Comparison of ENCODE assay signal across 8 mouse cellular contexts in the genomic region with DNA sequence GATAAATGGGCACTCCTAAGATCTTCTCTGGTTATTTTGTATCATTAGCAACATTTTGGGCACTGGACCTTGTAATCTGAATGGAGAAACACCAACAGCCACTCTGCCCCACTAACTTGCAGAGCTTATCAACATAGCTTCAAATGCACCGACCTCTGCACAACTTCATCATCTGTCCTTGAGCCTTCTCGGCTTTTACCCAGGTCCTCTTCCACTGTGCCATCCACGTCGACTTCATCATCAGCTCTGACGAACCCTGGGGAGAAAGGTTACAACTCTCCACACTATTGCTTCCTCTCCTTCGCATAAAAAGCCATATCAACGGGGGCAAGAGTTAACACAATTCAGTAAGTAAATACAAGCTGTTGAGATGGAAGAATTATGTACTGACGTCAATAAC. TPM values are rescaled to one million over a fixed set of nuclear protein-coding genes. Genes with fewer than 3 reads are reported as not detected.
DNase-seq lines count a peak whose midpoint lies in the region; ATAC-seq and TF ChIP-seq lines count a peak whose summit lies in the region.

No protein-coding gene starts in this region.

- no peaks in the 10 kb centered on the region for H3K27me3 ChIP-seq in heart, embryonic 13.5 days (replicated peaks)
- no peaks in the 10 kb centered on the region for H3K27me3 ChIP-seq in G1E (ENCODE audit: insufficient read depth, low read length)
- no peaks in the 10 kb centered on the region for H3K27me3 ChIP-seq in forebrain, embryonic 16.5 days (replicated peaks; ENCODE audit: control insufficient read depth, insufficient read depth, low read length)

- intact Hi-C loops in left cerebral cortex, postnatal 14 days (cut with DNase I), result loop anchor here (2.0 kb wide), 1 partner anchor 75 kb away; the partner anchor contains the start of gene Nt5dc3

- H3K9me3 ChIP-seq in heart, embryonic 13.5 days, result no peaks in the 10 kb centered on the region
- H3K9me3 ChIP-seq in G1E (replicated peaks), result no peaks in the 10 kb centered on the region
- H3K9me3 ChIP-seq in forebrain, embryonic 16.5 days (ENCODE audit: control insufficient read depth, low read length), result no peaks in the 10 kb centered on the region

- peaks cover 60% of the 10 kb centered on the region for H3K79me2 ChIP-seq in macrophage (ENCODE audit: inconsistent target)

- DNase-seq in heart, postnatal 4 days, result no peak
- no peak for DNase-seq in G1E (ENCODE audit: low spot score)
- DNase-seq in right cerebral cortex, postnatal 14 days, result no peak
- DNase-seq in ovary, postnatal 14 days (ENCODE audit: low spot score), result no peak
- DNase-seq in left cerebral cortex, postnatal 14 days (ENCODE audit: low spot score in 2 of 2), result no peak

- H3K36me3 ChIP-seq in heart, embryonic 13.5 days, result peaks cover 48% of the 10 kb centered on the region
- H3K36me3 ChIP-seq in G1E (replicated peaks) (peaks cover 53% of the 10 kb centered on the region), macrophage (ENCODE audit: inconsistent target) (peaks cover 42% of the 10 kb centered on the region)
- peaks cover 24% of the 10 kb centered on the region for H3K36me3 ChIP-seq in forebrain, embryonic 16.5 days (ENCODE audit: control insufficient read depth, insufficient read depth)

- WGBS in heart, embryonic 13.5 days, result 2% methylated on average over 8 of the region's 8 CpGs
- WGBS in forebrain, embryonic 16.5 days, result 6% methylated on average over 8 of the region's 8 CpGs
- 2% methylated on average over 8 of the region's 8 CpGs for WGBS in macrophage (ENCODE audit: missing documents)

- no peak for ATAC-seq in heart, embryonic 13.5 days (ENCODE audit: extremely low read depth, insufficient number of reproducible peaks, low FRiP score, low TSS enrichment)
- ATAC-seq in G1E (ENCODE audit: extremely low read depth, insufficient number of reproducible peaks, low FRiP score, poor library complexity, severe bottlenecking), result no peak
- ATAC-seq in forebrain, embryonic 16.5 days, result no peak

- H3K27ac ChIP-seq in heart, embryonic 13.5 days (replicated peaks), result peak overlapping the region; percentile 91
- no peak overlapping the region for H3K27ac ChIP-seq in forebrain, embryonic 16.5 days (ENCODE audit: low read length)
- peak overlapping the region; percentile 91 for H3K27ac ChIP-seq in macrophage

- H3K4me1 ChIP-seq in heart, embryonic 13.5 days, result peaks cover 57% of the 10 kb centered on the region
- peaks cover 61% of the 10 kb centered on the region for H3K4me1 ChIP-seq in G1E (ENCODE audit: insufficient read depth, low read depth, low read length)
- H3K4me1 ChIP-seq in forebrain, embryonic 16.5 days (replicated peaks; ENCODE audit: control insufficient read depth, insufficient read depth, low read length), result peaks cover 47% of the 10 kb centered on the region

- H3K9ac ChIP-seq in heart, embryonic 13.5 days, result peak overlapping the region; percentile 96
- peak overlapping the region; percentile 86 for H3K9ac ChIP-seq in forebrain, embryonic 16.5 days (replicated peaks; ENCODE audit: low read depth, low read length)

- peak overlapping the region; percentile 88 for H3K4me3 ChIP-seq in heart, embryonic 13.5 days
- H3K4me3 ChIP-seq in G1E (ENCODE audit: low read depth, low read length), result peak overlapping the region; percentile 92
- H3K4me3 ChIP-seq in forebrain, embryonic 16.5 days (replicated peaks; ENCODE audit: low read length), result peak overlapping the region; percentile 75
- peak overlapping the region; percentile 95 for H3K4me3 ChIP-seq in macrophage (ENCODE audit: inconsistent target)

- TF ChIP-seq CTCF in G1E (IDR thresholded peaks at IDR 0.05; ENCODE audit: low read depth, low read length), result no peak

- H3K4me2 ChIP-seq in heart, embryonic 13.5 days, result peak overlapping the region; percentile 96
- peak overlapping the region; percentile 82 for H3K4me2 ChIP-seq in forebrain, embryonic 16.5 days (ENCODE audit: low read length)

RNA-seq across cellular contexts. Expression of gene Hsp90b1, which starts 1.2 kb away (rescaled TPM):
- polyA plus RNA-seq in heart, embryonic 13.5 days (2015; fragmentation: Nextera tagmentation; extraction: Ambion mirVana), result 435 and 494 TPM in 2 replicates
- total RNA-seq in heart, postnatal 4 days (2021), result 100 to 1,000 TPM; 307 to 335 TPM
- total RNA-seq in G1E (2014; fragmentation: Nextera tagmentation) (423 and 435 TPM in 2 replicates), G1E (2017) (367 and 445 TPM in 2 replicates)
- polyA plus RNA-seq in G1E (2012) (17.3 and 26.6 TPM in 2 replicates), macrophage (2018) (461 to 1,299 TPM (median 580 TPM) in 3 replicates)
- polyA plus RNA-seq in forebrain, embryonic 16.5 days (2015; fragmentation: Nextera tagmentation; extraction: Ambion mirVana), result 279 and 302 TPM in 2 replicates
- 100 to 1,000 TPM; 102 to 503 (median 232) TPM for total RNA-seq in macrophage (2018; cell fraction: chromatin; rRNA removed)
- 100 to 1,000 TPM; 277 to 676 (median 467) TPM for total RNA-seq in macrophage (2018; cell fraction: cytosol; rRNA removed)
- total RNA-seq in macrophage (2018; cell fraction: nucleus; rRNA removed), result 1,000 to 10,000 TPM in 1 of 26 experiments, 100 to 1,000 TPM in 25; 158 to 1,088 (median 642) TPM
- 100 to 1,000 TPM; 291 to 292 TPM for total RNA-seq in left cerebral cortex, postnatal 14 days (2021)

RNA-seq across cellular contexts. Expression of gene Ttc41, which starts 1.5 kb away (rescaled TPM):
- 1.8 and 2.1 TPM in 2 replicates for polyA plus RNA-seq in heart, embryonic 13.5 days (2015; fragmentation: Nextera tagmentation; extraction: Ambion mirVana)
- total RNA-seq in heart, postnatal 4 days (2021), result 1 to 10 TPM; 1.6 to 1.7 TPM
- total RNA-seq in G1E (2014; fragmentation: Nextera tagmentation) (5.4 and 6.5 TPM in 2 replicates), G1E (2017) (1.0 and 1.9 TPM in 2 replicates)
- polyA plus RNA-seq in G1E (2012) (0.09 and 0.10 TPM in 2 replicates), macrophage (2018) (0.20 to 0.50 TPM (median 0.33 TPM) in 3 replicates)
- 1.1 and 1.6 TPM in 2 replicates for polyA plus RNA-seq in forebrain, embryonic 16.5 days (2015; fragmentation: Nextera tagmentation; extraction: Ambion mirVana)
- 1 to 10 TPM; 1.4 to 8.2 (median 3.7) TPM for total RNA-seq in macrophage (2018; cell fraction: chromatin; rRNA removed)
- under 1 TPM; 0.11 to 0.77 (median 0.32) TPM for total RNA-seq in macrophage (2018; cell fraction: cytosol; rRNA removed)
- 1 to 10 TPM in 24 of 26 experiments, under 1 TPM in 2; 0.63 to 6.8 (median 2.1) TPM for total RNA-seq in macrophage (2018; cell fraction: nucleus; rRNA removed)
- total RNA-seq in left cerebral cortex, postnatal 14 days (2021), result 1 to 10 TPM; 1.1 to 1.2 TPM

RNA-seq across cellular contexts. Expression of gene Gm49358, which starts 59.6 kb away (rescaled TPM):
- not detected in 2 replicates for polyA plus RNA-seq in heart, embryonic 13.5 days (2015; fragmentation: Nextera tagmentation; extraction: Ambion mirVana)
- total RNA-seq in heart, postnatal 4 days (2021), result 10 to 100 TPM; 12.8 to 14.2 TPM
- total RNA-seq in G1E (2014; fragmentation: Nextera tagmentation), result not detected in 2 replicates
- total RNA-seq in G1E (2017), result not detected in 2 replicates
- polyA plus RNA-seq in G1E (2012), result not detected in 2 replicates
- not detected in 2 replicates for polyA plus RNA-seq in forebrain, embryonic 16.5 days (2015; fragmentation: Nextera tagmentation; extraction: Ambion mirVana)
- total RNA-seq in macrophage (2018; cell fraction: chromatin; rRNA removed), result 10 to 100 TPM in 6 of 26 experiments, 1 to 10 TPM in 15, not detected in 5; 1.1 to 28.0 (median 5.3) TPM
- under 1 TPM in 2 of 26 experiments, not detected in 24; 0.41 TPM for total RNA-seq in macrophage (2018; cell fraction: cytosol; rRNA removed)
- 1 to 10 TPM in 1 of 26 experiments, not detected in 25; 1.9 TPM for total RNA-seq in macrophage (2018; cell fraction: nucleus; rRNA removed)
- polyA plus RNA-seq in macrophage (2018), result 1.0 TPM in 1 of 3 replicates, not detected in the others
- total RNA-seq in left cerebral cortex, postnatal 14 days (2021), result 10 to 100 TPM; 20.0 to 21.1 TPM

Comparison
In these comparisons a context has a peak if more than half of its experiments do, and no peak if none do; other contexts are left out.
1. RNA of gene Hsp90b1, which starts 1.2 kb away (polyA plus RNA-seq): 461 to 1,299 TPM in macrophage, 435 to 494 TPM in heart, embryonic 13.5 days and 279 to 302 TPM in forebrain, embryonic 16.5 days; 17.3 to 26.6 TPM in G1E; every median in the first group is over 10 times any median in the second.
2. Peak in every context shown above with its lines, with median percentiles within 50 percentile points of each other: H3K4me3 ChIP-seq.